Mouse (Mus musculus) gonadal fat pad, adult 2 months (tissue): ENCODE results near the gene Snapc5. TPM values are rescaled to one million over a fixed set of nuclear protein-coding genes. Genes with fewer than 3 reads are reported as not detected.

ENCODE experiments used
- polyA plus RNA-seq: library from polyadenylated mRNA; depleted of rRNA; stranded (reverse); fragments of >200 nt; gene quantifications from 2 replicates; pipeline ENCODE4 v1.2.3, GENCODE M21; 2012; rRNA removed

The Snapc5 gene
- polyA plus RNA-seq, 1 experiment, result 13.4 TPM

Other genes starting within 250 kb of the Snapc5 start
- gene Smad6, start 157.2 kb upstream of the Snapc5 start, polyA plus RNA-seq, result 12.2 and 14.4 TPM in 2 replicates
- 5.2 and 21.8 TPM in 2 replicates for gene Lctl, start 62.1 kb upstream of the Snapc5 start, polyA plus RNA-seq
- gene Zwilch, start 6.2 kb upstream of the Snapc5 start, polyA plus RNA-seq, result 1.7 and 1.9 TPM in 2 replicates
- 584 and 601 TPM in 2 replicates for gene Rpl4, start 5.9 kb upstream of the Snapc5 start, polyA plus RNA-seq
- 0.18 TPM in 1 of 2 replicates, not detected in the other for gene Uchl4, start 55.9 kb downstream of the Snapc5 start, polyA plus RNA-seq
- gene Map2k1, start 74.4 kb downstream of the Snapc5 start, polyA plus RNA-seq, result 44.1 and 46.5 TPM in 2 replicates
- 8.1 and 9.0 TPM in 2 replicates for gene Tipin, start 102.3 kb downstream of the Snapc5 start, polyA plus RNA-seq
- gene Dis3l, start 162.0 kb downstream of the Snapc5 start, polyA plus RNA-seq, result 6.5 and 6.8 TPM in 2 replicates
- 0.39 and 0.86 TPM in 2 replicates for gene Megf11, start 206.4 kb downstream of the Snapc5 start, polyA plus RNA-seq